Mouse (Mus musculus) ovary, adult 18-20 months (tissue): ENCODE measurements around the gene 4930415O20Rik.
"Not testable (repeated sequence)": the region's sequence is repeated elsewhere in the genome, so short reads cannot be mapped to it uniquely, and the experiment has no call there.

Experiments used
- DNase-seq: peaks from one replicate; pipeline ENCODE4 v3.0.0; 2022; ENCODE audit warnings: low spot score, mixed read lengths

The 4930415O20Rik gene

DNA sequence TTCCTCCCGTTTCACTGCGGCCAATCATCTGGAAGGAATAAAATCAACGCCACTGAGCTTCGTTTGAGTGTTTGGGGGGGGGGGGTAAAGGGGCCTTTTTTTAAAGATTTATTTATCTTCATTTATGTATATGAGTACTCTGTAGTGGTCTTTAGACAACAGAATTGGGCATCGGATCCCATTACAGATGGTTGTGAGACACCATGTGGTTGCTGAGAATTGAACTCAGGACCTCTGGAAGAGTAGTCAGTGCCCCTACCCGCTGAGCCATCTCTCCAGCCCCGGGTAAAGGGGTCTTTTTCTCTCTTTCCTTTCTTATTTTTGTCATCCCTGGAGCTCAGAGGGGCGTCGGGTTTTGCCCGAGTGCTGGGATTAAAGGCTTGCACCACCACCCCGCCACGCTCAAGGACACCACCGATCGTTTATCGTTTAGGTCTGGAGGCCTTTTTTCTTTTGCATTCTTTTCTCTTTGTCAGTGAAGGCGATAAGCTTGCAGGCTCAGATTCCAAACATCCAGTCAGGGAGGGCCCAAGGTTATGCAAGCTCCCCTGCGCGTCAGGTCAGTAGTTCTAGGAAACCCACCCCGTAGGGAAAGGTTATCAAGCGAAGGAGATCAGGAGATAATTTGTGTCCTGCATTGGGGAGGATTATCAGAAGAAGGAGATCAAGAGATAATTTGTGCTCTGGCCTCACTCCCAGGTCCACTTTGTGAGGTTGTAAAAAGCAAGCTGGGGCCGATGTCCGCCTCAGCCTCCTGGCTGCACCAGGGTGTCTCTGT, 2.4 kb upstream of the 4930415O20Rik start:
- peak; percentile 59 for DNase-seq

DNA sequence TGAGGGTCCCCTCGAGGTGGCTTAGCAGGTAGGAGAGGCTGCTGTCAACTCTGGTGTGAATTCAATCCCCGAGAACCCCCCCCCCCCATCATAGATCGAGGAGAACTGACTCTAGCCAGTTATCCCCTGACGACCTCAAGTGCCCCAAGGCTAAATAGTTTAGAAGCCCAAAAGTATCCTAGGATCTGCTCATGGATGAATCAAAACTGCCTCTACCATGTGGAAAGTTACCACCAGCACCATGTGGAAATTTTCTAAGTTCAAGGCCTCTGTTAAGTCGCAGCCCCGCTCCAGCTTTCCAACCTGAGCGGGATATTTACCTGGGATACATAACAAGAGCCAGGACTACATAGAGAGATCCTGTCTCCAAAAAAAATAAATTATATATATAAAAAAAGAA, 1.6 kb upstream of the 4930415O20Rik start:
- no peak for DNase-seq

DNA sequence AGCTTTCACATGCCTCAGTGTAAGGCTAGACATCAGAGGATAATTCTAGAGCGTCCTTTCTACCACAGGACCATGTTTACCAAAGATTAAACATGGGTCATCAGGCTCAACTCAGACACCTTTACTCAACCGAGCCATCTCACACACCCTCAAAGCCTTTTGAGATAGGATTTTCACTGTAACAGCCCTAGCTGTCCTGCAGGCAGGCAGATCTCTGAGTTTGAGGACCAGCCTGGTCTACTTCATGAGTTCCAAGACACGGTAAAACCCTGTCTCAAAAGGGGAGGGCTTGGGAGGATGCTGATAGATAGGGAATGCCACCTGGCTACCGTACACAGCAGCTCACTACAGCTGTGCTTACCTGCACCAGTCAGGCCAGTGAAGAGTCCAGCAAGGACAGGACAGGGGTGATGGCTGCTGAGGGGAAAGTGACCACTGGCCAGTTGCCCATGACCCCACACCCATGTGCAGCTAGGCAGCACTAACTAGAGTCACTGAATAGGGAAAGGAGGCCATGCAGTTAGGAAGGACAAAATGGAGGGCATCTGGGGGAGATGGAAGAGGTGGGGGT, 924 bp upstream of the 4930415O20Rik start:
- DNase-seq: no peak

DNA sequence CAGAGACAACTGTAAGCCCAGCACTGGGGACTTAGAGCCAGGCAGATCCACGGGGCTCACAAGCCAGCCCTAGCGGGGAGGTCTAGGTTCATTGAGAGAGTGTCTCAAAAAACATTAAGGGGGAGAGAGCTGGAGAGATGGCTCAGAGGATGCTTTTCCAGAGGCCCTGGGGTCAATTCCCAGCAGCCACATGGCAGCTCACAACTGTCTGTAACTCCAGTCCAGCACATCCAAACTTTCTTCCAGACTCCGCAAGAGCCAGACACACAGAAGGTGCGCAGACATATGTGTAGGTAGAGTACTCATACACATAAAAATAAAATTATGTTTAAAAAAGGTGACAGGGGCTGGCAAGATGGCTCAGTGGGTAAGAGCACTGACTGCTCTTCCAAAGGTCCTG, 2.5 kb downstream of the 4930415O20Rik start:
- DNase-seq: no peak

DNA sequence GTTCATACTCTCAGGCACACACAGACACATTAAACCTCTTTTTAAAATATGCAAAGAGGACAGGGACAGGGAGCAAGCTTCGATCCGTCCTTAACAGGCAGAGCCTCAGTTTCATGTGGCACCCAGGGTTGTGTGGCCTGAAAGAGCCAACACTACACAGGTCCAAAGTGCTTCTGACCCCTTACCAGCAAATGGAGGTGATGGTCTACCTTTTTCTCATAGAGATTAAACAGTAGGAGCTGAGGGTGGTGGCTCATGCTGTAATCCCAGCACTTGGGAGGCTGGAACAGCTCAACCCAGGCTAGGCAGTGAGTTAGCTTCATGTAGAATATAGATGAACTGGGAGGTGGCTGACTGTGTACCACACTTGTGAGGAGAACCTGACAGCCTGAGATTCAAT, 8.5 kb downstream of the 4930415O20Rik start:
- no peak for DNase-seq

DNA sequence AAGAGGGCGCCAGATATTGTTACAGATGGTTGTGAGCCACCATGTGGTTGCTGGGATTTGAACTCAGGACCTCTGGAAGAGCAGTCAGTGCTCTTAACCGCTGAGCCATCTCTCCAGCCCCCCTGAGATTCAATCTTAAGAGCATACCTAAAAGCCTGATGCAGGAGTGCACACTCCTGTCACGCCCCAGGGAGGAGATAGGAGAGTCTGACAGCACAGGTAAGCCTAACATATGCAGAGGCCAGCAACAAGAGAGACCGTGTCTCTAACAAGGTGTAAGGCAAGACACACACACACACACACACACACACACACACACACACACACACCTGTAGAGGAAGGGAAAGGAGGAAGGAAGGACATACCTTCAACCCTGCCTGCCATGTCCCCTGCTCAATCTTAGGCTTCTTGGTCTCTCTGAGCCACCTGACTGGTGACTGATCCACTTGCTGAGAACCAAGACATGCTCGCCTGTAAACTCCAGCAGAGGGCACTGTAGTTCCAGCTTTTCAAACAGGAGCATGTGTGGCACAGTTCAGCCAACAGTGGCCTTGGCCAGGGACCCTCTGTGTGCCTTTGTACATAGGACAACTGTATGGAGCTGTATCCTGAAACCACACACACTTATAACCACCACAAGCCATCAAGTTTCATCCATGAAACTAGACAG, 9.1 kb downstream of the 4930415O20Rik start:
- no peak for DNase-seq

DNA sequence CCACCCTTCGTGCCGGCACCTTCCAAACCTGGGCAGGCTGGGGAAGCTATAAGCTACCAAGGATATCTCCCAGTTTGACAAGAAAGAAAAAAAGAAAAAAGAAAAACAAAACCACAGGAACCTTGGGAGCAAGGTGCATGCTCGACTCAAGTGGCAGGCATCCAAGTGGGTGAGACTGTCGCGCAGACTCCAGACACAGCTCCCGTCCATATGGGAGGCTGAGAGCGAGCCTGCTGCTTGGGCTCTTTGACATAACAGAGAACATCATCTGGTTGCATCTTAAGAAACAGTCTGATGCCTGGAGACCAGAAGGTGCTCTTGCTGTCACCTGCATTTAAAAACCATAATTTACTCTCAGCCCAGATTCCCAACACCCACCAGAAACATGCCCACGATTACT, 11.6 kb downstream of the 4930415O20Rik start:
- no peak for DNase-seq

DNA sequence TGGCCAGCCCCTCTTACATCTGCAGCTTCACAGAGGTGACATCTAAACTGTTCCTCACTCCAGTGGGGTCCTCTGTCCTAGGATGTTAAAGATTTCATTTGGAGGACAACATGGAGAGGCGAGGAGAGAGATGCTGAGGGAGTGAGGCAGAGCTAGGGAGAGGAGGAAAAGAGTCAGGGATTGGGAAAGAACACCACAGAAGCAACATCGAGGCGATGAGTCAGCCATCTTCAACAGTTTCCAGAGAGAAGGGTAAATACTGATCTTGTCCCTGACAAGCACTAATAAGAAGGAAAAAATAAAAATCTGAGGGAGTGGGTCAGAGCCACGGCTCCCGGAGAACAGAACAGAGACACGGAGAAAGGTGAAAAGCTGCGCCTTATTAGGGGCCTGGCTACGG, 12.2 kb downstream of the 4930415O20Rik start:
- no peak for DNase-seq

DNA sequence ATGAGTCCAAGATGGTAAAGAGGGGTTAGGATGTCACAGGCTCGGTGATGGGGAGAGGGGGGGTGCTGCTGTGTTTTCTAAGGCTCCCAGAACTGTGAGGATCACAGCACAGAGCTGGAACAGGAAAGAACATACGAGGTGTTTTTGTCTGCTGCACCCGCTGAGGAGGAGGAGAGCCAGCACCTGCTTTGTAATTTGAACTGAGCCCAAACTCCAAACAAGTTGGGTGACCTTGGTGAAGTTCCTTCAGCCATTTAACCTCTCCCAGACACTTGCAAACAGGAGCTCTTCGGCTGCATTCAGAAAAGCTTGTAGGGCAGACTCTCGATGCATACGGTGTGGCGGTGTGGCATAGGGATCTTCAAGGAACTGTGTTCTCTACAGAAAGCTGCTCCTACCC, 14.6 kb downstream of the 4930415O20Rik start:
- no peak for DNase-seq

DNA sequence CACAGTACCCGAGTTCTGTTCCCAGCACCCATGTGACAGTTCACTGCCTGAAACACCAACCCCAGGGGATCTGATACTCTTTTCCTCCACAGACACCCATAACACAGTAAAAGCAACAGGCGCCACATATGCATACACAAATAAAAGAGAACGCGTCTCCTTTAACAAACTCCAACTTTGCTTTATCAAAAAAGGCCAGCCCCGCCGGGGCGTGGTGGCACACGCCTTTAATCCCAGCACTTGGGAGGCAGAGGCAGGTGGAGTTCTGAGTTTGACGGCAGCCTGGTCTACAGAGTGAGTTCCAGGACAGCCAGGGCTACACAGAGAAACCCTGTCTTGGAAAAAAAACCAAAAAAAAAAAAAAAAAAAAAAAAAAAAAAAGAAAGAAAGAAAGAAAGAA, 15.3 kb downstream of the 4930415O20Rik start:
- not testable (repeated sequence) for DNase-seq

DNA sequence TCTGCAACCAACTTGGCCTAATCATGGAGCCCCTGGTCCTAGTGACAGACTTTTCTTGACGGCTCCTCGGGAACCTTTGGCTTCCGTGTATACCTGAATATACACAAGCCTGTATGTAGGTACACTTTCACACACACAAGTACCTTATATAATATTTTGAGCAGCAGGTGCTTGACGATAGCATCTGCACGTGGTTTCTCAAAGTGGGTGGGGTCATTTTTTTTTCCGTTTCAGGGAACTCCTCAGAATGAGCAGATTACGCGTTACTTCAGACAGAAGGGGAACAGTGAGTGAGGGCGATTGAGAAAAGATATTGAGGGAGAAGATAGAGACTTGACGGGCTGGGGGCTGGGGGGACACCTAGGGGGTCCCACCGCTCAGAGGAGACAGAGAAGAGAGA, 16.9 kb downstream of the 4930415O20Rik start:
- no peak for DNase-seq

DNA sequence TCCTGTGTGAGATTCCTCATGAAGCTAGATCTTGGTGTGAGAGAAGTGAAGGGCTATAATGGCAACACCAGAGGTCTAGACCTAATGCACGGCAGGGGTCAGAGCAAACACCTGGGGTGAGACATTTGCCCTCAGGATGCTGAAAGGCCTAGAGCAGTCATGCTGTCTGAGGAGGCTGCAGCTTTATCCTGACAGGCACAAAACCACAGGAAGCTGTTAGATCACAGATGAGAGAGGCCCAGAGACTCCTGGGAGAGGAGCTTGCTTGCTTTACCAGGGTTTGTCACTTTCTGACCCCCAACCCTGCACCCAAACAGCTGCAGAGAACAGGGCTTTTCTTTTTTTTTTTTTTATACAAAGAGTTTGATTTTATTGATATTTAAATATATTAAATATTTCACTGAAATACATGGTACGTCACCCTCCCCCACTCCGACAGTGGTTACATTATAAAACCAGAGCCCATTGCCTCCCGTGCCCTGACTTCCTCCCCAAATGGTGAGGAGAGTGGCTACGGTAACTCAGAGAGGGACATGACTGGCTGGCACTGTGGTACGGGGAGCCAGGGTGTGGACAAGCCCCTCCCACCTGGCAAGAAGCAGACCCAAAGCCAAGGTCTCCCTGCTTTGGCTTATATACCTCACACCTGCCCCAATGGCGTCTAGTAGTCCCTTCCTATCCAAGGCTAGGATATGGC, 19.0 kb downstream of the 4930415O20Rik start:
- no peak for DNase-seq

DNA sequence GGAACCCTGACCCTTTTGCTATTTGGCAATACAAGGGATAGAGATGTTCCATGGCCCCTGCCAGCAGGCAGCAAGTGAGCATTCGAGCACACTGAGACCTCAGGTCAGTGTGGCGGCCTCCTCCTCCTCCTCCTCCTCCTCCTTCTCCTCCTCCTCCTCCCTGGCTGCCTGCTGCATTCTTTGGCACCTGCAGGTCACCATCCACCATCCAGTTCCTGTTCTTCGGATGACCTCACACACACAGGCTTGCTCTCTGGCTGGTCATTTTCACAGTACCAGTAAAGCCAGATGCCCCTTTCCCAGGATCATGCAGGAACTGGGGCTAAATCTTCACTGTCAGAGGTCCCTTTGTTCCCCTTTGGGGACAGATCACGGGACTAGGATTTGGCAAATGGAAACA, 20.6 kb downstream of the 4930415O20Rik start:
- DNase-seq: no peak

DNA sequence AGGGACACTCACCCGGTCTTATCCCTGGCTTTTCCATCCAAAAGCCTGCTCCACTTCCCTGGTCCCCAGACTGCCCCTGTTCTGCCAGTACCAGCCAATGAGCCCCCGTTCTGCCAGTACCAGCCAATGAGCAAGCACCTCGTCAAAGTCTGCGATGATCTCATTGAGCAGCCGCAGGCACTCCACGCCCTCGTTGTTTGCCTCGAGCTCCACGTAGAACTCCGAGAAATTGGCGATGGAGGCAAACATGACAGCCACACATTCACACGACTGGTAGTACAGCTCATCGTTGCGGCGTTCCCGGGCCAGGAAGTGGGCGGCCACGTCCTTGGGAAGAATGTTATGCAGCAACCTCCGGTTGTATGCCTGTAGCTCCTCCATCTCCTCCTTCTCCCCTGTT, 23.4 kb downstream of the 4930415O20Rik start:
- DNase-seq: no peak

DNA sequence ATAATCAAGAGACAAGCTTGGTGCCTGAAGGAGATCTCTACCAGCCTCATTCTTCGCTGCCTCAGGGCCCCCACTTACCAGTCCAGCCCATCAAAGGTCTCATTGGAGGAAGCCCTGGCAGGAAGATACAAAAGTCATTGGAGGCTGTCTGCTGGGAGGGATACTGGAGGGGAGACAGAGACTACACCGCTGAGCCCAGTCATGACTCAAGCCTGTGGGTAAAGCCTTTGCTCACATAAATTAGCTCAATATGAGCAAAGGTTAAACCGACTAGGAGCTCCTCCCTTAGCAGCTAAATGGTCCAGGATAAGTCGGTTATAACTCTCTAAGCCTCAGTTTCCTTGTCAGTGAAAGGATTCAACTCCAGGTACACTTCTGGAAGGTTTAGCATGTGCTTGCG, 24.2 kb downstream of the 4930415O20Rik start:
- DNase-seq: no peak

DNA sequence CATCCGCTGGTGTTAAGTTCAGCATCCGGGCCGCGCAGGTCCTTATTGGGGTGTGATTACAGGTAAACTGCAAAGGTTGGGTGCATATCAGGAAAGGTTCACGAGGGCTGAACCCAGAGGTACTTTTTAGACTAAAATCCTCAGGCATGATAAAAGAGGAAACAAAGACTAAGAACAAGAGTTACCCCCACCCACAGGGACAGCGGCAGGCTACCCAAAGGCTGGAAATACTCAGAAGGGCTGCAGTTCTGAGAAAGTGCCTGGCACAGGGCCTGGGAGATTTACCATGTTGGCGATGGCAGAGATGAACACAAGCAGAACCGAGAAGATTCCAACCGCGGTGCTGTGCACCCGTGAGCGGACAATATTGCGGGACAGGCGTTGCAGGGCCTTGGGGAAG, 25.8 kb downstream of the 4930415O20Rik start:
- no peak for DNase-seq

DNA sequence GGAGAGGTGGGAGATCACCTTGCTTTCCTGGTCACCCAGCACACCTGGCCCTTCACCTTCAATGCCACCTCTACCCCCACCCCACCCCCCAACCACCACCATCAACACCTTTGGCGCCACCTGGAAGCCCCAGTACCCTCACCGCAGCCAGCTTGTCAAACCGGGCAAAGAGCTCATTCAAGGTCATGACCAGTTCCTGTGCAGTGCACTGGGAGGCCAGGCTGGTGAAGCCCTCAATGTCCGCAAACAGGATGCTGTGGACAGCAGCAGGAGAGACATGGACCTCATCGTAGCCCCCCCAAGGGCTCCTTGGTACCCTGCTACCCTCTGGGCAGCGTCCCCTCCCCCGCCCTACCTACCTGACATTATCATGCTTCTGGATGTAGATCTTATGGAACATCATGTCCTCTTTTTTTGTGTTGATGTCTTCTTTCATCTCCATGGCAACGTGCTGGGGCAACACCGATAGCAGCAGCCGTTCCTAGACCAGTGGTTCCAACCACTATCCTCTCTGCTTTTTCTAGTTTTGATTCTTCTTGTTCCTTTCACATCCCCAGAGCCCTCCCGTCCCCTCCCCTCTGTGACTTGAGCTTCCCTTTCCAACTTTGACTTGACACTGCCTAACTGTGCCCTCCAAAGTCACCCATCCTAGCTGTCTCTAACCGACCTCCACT, 29.4 kb downstream of the 4930415O20Rik start:
- no peak for DNase-seq

DNA sequence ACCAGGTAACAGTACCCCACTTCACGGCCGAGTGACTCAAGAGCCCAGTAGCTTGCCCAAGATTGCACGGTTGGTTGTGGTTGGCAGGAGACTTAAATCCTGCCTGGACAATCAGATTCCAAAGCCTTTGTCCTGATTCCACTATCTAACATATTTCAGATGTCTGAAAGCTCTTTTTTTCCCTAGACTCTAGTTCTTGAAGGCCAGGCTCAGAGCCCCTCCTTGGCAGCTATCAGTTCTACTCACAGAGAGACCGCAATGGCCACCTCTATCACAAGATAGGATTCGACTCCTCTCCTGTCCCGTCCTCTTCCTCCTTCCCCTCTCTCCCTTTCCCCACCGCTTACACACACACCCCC, 31.0 kb downstream of the 4930415O20Rik start:
- no peak for DNase-seq

DNA sequence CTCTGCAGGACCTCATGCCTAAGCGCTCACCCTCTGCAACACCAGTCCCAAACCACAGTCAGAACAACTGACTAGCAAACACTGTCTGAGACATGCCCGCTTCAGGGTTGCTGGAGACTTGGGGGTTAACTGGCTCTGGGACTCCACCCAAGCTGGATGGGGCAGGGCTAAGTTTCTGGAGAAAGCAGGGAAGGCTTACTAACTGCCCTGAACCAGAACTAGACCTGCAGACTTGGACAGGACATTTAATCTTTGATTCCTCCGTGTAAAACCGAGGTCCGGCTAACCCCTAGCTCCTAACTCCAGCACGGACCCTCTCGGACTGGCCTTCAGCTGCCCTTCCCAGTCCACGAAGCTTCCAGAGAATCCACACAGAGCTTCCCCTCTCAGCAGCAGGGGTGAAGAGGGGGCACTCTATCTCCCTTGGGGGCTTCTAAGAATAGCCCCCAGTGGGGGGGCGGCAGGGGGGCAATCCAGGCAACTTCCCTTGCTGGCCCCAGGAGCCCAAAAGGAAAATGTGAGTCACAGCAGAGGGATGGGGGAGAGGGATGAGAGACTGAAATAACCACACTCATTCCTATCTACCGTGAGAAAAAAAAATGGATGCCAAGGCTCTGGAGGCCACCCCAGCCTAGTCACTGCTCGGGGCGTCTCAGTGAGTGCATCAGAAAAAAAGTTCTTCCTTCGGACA, 31.5 kb downstream of the 4930415O20Rik start:
- no peak for DNase-seq

DNA sequence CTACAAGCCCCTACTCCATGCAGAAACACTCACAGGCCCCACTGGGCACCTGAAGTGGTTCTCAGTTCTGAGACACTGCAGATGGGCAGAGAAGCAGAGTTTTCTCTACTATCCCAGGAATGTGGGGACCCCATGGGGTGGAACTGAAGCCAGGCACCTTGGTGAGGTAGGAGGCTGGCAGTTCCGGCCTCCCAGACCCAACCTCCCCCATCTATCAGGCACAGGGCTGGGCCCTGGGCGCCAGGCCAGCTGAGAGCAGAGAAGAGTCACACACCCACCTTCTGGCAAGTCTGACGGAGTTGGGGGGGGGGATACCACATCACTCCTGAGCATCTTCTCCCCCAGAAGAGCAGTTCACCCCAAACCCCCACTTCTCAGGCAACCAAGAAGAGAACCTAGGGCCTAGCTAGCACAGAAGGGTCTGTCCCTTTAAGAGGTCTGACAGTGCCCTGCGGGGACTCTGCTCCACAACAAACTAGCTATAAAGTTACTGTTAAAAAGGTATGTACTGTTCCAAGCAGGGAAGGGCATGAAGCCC, 32.2 kb downstream of the 4930415O20Rik start:
- DNase-seq: no peak

DNA sequence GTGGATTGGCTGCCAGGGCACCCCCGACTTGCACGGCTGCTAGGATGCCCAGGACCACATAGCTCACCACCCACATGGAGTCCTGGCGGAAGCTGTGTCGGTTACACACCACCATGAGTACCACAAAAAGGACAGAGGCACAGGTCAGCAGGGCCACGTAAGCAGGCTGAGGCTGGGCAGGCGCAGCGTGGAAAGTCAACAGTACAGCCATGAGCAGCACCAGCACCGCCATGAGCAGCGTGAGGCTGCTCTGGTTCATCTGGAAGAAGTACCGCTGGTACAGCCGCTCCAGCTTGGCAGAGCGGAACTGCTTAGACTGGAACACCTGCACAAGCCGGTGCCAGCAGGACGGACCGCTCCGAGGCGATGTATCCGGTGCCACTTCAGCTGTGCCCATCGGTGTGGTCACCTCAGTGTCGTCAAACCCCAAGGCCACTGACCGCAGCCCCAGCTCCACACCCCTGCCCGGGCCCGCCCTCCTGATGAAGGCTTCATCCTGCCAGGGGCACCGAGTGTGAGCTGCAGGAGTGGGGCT, 33.3 kb downstream of the 4930415O20Rik start:
- DNase-seq: no peak
